Mouse (Mus musculus) urinary bladder, postnatal 4 days (tissue): ENCODE results near the gene Suco.

Experiments used
- DNase-seq, 2 experiments: peaks; one replicate each; pipeline ENCODE4 v3.0.0; 2021 to 2022; ENCODE audit warnings: low spot score in 2 of 2

Suco gene

DNA sequence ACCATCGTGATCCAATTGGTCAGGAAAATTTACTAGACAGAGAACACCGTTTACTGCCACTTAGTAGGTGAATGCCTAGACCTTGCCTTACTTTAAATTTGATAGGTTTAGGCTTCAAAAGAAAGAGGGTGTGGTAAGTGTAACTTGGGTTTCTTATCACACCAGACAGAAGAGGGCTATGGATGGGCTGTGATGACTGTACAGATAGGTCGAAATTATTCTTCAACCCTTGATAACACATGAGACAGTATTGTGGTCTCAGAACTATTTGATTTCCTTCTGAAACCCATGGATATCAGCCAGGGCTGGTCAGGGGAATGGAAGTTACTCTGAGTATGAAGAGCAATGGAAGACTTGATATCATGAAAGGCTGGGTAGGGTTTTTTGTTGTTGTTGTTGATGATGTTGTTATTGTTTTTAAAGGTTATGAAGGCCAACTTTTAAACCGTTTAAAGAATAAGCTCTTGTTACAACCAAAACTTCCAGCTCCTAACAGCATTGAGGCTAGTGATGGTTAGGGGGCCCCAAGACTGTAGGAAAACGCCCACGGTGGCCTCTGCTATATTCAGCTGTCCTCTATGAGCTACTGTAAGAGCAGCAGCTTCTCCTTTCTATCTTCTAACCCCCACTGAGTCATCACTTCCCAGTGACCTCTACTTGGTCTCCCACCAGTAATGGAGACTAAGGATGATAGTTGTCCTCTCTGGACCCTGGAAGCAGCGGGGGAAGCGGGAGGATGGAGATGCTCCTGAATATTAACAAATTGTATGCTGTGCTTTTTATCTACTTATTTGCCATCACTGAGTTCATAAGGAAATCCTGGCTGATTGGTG lies 84.4 kb downstream of the Suco start:
- DNase-seq, result no peak

DNA sequence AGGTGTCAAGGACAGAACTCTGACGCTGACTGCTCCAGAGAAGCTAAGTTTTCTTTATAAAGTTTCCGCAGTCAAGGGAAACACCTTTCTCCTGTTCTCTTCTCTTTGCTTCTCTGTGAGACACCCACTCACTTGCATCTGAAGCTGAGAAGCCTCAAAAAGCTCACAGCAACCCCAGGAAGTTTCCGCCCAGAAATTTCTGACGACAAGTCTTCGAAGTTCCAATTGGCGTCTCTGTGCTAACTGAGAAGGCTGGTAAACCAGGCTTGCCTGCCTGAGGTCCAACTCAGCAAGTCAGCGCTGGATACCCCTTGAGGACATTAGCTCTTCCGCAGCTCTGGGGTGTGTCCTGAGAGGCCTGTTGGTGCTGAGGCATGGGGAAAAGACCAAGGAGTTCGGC lies 88.1 kb downstream of the Suco start, which contains the start of gene Fasl:
Gene Fasl, minus strand, starts transcription at position 157 of the 400 bp plus-strand sequence.
- DNase-seq, result no peak

DNA sequence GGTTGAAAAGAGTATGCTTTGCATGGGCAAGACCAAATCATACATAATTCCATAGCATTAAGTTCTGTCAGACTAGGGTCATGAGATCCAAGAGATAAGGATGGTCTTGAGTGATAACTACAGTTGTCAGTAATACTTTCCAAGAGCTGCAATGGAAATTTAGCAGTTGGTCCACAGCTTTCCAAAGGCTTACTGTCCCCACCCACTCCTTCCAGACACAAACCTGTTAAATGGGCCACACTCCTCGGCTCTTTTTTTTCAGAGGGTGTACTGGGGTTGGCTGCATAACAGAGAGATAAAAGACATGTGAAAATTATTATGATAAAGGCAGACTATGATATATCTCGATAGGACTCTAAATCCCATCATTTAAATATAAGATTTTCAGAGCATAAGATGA lies 93.8 kb downstream of the Suco start:
- DNase-seq, result no peak

DNA sequence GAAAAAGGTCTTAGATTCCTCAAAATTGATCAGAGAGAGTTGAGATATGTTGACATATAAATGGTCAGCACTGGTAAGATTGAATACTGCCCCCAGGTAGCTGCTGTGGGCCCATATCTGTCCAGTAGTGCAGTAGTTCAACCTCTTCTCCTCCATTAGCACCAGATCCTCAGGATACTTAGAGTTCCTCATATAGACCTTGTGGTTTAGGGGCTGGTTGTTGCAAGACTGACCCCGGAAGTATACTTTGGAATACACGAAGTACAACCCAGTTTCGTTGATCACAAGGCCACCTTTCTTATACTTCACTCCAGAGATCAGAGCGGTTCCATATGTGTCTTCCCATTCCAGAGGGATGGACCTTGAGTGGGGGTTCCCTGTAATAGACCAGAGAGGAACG lies 94.9 kb downstream of the Suco start:
- DNase-seq, result no peak

- DNase-seq, result no peak
These were observed 97.4 kb downstream of the Suco start for GRCm38 (mm10) chr1:161779057-161779456.

DNA sequence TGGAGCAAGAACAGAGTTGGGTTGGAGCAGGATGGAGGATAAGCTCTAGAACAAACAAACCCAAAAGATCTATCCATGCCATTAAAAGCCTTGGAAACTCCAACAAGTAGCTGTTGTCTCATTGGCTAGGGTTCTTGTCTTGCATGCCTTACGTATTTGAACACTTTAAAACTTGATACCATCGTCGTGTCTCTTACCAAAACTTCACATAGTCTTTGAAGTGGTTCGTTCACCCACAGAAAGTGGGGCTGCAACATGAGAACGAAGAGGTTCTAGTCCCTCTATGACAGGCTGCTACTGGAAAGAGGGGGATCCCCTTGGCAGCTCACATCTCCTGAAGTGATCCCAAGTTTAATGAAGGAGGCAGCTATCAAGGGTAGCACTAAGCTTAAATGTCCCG lies 101.3 kb downstream of the Suco start:
- no peak for DNase-seq

DNA sequence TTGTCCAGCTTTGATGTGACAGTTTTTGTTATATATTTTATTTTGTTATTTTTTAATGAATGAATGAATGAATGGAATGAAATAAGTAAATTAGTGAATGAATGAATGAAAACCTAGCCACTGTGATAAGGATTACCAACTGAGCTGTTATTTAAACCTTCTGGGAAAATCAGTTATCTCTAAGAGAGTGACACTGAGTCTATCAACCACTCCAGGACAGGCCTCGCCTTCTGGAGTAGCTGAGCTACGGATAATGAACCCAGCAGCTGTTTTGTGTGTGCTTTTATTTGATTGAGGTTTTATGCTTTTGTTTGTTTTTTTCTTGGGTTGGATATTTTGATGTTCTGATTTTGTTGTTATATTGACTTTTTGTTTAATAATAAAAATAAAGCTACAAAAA lies 105.2 kb downstream of the Suco start:
- no peak for DNase-seq

DNA sequence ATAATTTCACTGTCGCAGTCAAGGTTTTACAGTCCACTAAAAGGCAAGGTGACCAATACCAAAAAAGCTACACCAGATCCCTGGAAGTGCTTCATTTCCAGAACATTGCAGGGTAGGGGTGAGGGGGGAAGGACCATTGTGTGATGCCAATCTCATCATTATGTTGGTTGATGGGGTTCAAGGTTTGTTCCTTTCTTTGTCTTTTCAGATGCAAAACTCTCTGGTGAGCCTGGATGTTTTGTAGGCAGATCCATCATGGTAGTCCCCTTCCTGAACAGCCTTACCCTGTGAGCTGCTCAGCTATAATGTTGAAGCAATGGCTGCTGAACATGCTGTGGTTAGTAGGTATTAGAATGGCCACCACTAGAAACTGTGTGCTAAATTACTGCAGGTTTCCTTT lies 107.2 kb downstream of the Suco start:
- no peak for DNase-seq

- DNase-seq, result no peak
These were observed 109.4 kb downstream of the Suco start for GRCm38 (mm10) chr1:161767101-161767524.

GRCm38 (mm10) chr1:161766656-161767055 lies 109.8 kb downstream of the Suco start:
- no peak for DNase-seq
